Mouse (Mus musculus) cerebellum, postnatal 10 days (tissue): Measurements from ENCODE around the gene Ralgapa2.

Experiments
- DNase-seq, 2 experiments: peaks; one replicate each; pipeline ENCODE4 v3.0.0; 2021; ENCODE audit warnings: mixed read lengths in 2 of 2

Ralgapa2 gene

GRCm38 (mm10) chr2:146299841-146300460, 212.2 kb downstream of the Ralgapa2 start:
- peak; percentile 42 to 51 for DNase-seq

DNA sequence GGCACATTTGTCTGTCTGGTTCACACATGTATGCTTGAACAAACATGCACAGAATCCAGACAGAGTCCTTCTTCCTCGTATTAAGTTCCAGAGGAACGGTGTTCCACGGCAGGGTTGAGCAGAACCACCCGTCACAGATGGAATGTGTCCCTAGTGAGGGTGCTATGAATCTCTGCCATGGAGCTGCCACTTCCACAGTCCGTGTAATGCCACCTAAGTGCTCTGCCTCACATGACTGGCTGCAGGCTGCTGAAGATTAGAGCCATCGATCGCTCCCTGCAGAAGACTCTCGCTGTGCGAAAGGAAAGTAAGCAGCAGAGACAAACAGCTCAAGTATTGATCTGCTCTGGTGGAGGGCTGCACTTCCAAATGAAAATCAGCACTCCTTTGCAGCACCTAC, 218.6 kb downstream of the Ralgapa2 start:
- peak in 1 of 2 experiments; percentile 42 for DNase-seq

GRCm38 (mm10) chr2:146290871-146291637, 221.1 kb downstream of the Ralgapa2 start:
- peak; percentile 75 to 88 for DNase-seq

GRCm38 (mm10) chr2:146290366-146290765, 221.8 kb downstream of the Ralgapa2 start:
- DNase-seq = peak; percentile 59 to 67

DNA sequence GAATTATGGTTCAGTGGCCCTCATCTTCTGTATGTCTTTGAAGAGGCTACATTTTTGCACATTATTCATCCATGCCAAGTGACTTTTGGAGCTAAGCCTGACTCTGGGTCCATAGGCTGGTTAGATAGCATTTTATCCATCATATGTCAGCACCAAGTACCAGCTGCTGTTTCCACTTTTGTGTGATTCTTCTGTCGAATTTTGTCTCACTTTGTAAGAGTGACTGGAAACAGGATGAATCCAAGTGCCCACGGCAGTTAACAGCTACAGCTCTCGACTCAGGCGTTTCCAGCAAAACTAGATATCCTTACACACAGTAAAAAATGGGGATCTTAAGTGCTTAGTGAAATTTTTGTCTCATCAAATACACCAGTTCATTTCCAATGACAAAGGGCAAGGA, 222.8 kb downstream of the Ralgapa2 start:
- DNase-seq = peak in 1 of 2 experiments; percentile 24

- no peak for DNase-seq
Observed at GRCm38 (mm10) chr2:146288326-146288725, 223.8 kb downstream of the Ralgapa2 start.

GRCm38 (mm10) chr2:146287531-146287930, 224.6 kb downstream of the Ralgapa2 start:
- no peak for DNase-seq

DNA sequence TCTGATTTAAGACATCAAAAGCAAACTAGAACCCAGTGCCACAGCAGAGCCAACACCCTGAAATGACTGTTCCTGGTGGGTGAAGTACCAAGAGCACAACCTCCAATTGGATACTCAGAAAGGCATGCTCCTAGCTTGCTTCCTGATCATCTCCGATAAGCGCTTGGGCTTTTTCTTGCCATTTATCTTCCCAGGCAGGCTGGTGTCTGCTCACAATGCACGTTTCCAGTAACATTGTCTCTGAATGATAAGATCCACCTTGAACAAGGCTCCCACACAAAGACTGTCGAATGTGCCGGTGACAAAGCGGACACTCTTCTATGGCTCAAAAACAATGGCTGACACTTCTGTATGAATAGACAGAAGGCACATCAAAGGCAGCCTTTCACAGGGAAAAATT, 230.8 kb downstream of the Ralgapa2 start:
- no peak for DNase-seq

- DNase-seq = no peak
Observed at GRCm38 (mm10) chr2:146280921-146281274, 231.2 kb downstream of the Ralgapa2 start.

DNA sequence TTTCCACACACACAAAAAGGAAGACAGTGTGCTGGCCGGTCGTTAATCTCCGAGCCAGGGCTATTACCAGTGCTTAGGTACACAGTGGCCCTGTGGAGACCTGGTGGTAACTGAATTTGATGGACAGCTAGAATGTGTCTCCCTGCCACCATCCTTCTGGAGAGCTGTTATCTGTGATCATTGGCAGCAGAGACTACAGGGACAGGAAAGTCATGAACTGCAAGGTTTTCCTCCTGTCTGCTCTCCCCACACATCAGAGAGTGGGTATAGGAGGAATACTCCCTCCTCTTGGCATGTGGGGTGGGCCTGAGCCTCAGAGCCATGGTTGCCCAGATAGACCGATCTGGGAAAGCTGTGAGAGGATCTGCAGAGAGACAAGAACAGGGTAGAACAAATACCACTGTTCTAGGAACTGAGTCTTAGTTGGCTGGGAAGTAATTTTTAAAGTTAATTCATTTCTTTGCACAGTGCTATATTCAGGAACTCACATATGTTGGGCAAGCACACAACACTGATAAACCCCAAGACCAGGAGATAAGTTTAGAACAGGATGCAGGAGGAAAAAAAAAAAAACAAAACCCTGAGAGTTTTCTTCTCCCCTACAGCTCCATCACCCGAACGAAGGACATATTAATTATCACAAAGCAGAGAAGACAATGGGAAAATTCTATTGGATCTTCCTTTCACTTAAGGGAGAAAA, 231.8 kb downstream of the Ralgapa2 start:
- DNase-seq = peak; percentile 72 to 75

DNA sequence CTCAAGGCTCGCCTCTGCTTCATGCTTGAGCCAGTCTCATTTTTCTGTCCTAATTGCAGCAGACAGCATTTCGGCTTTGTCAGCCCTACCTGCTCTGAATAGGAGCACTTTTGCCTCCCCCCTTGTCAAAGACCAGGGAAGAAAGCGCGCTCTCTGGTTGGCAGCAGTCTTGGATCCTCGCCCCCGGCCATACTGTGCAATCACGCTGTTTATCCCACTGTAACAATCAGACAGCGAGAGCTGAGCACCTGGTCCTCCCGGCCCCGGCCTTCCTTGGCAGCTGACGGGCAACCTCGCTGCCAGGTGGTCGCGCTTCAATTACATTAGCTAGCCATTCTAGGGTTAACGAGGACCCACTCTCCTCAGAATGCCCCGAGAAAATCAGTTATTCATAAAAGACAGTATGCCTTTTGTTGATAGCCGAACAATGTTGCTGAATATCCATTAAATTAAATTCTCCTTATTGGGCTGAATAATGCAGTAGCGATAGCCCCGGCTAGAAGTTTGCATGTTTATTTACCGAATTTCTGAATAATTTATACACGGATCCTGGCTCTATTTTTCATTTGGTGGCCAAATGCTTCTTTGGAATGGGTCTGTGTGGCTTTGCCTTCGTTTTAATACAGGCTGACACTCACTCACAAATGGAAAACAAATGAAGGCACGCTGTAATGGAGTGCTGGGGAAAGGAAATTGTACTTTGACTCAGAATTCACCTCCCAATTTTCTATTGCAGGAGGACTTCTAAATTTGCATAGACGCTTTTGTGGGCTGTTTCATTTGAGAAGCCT, 232.5 kb downstream of the Ralgapa2 start:
- DNase-seq = peak; percentile 96 to 98

DNA sequence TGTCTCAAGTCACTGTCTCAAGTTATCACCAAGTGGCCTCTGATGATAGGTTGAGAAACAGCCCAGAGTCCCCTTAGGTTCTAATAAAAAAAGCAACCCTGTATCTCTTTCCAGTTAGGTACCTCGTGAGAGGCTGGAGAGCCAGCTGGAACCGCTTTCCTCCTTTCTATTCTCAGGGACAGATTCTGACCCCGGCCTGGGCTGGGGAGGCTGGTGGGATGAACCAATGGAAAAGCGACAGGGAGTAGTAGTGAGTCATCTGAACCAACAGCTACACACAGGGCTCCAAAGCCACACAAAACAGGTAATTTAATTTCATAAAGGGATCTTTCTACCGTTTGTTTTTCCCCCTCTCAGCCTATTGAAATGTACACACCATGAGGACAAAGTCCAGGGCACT, 233.8 kb downstream of the Ralgapa2 start:
- peak; percentile 68 to 74 for DNase-seq

GRCm38 (mm10) chr2:146266539-146266938, 245.6 kb downstream of the Ralgapa2 start:
- no peak for DNase-seq

DNA sequence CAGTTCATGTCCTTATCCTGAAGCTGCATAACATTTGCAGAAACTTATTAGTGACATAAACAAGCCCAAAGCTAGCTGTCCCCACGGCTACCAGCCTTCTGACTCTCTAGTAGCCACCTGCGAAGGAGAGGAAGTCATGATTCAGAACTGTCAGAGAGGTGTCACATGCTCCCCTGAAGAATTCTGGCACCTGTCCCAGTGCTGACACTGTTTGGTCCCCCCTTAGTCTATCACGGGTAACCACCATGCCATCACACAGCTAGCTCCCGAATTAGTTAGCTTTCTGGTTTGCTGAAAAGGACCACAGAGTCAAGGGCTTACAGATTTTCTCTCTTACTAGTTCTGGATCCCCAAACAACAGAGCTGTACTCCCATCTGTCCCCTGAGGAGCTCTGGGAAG, 247.1 kb downstream of the Ralgapa2 start:
- DNase-seq = peak; percentile 72 to 74

DNA sequence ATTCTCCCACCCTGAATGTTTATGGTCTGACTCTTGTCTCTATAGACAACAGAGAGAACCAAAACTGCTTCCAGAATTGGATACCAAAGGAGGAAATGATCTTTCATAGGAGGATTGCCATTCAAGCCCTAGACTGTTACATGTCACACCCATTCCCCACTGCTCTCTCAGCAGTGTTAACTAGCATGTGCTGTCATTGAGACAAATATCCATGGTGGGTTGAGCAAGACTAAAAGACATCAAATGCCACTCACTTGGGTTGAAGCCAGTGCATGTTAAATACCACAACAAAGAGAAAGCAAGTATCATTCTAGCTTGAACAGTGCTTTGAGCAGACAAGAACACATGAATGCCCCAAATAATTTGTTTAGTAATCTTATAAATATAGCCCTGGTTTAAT, 249.2 kb downstream of the Ralgapa2 start:
- DNase-seq = no peak

DNA sequence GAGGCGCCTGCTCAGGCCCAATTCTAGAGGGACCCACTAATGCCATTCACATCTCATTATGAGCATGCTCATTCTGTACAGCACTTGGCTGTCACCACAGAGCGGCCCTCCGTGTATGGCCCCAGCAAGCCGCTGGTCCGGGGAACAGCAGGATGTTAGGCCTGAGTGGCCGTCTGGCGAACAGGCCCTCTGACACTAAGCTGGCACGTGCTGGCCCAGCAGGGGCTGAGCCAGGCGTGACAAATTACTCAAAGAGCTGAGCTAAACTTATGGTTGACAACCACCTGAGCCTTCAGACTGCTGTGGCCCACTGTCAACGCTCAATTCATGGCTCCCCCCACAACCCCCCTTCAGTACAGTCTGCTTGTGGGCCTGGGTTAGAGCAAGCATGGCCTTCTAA, 249.9 kb downstream of the Ralgapa2 start:
- DNase-seq = peak; percentile 77 to 89

GRCm38 (mm10) chr2:146261146-146261545, 251.0 kb downstream of the Ralgapa2 start:
- DNase-seq = no peak

DNA sequence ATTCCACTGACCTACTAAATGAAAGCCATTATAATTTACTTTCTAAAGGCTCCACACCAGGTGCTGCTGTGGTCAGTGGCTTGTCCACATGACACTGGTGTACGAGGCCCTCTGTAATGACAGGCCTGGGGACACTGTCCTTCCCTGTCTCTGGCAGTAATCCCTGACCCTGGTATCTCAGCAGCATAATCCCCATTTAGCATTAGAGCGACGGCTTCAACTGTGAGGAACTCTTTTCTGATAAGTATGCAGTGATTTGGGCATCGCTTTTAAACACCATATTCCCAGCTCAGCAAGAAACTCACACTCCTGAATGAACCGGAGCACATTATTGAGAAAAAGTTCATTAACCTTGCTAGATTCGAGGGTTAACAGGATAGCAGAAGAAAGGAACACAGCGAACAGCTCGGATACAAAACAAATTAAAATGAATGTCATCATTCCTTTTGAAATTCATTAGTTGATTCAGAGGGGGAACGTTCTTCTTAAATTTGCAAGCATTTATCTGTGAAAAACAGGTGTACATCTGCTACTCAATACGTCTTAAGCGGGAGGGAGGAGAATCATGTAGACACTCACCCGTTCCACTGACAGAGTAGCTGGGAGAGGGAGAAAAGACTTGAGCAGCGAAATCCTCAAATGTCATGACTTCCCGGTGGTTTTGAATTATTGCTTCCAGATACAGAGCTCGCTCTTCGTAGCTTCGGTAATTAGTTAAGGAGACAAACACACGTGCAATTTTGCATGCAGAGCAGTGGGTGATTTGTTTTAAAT, 252.2 kb downstream of the Ralgapa2 start:
- peak in 1 of 2 experiments; percentile 50 for DNase-seq

GRCm38 (mm10) chr2:146258736-146259469, 253.2 kb downstream of the Ralgapa2 start:
- peak; percentile 73 to 79 for DNase-seq

GRCm38 (mm10) chr2:146257609-146258008, 254.5 kb downstream of the Ralgapa2 start:
- DNase-seq = no peak

GRCm38 (mm10) chr2:146257037-146257436, 255.1 kb downstream of the Ralgapa2 start:
- DNase-seq = peak; percentile 69 to 75
